ENCODE assay signal across 29 mouse cellular contexts in the genomic region with DNA sequence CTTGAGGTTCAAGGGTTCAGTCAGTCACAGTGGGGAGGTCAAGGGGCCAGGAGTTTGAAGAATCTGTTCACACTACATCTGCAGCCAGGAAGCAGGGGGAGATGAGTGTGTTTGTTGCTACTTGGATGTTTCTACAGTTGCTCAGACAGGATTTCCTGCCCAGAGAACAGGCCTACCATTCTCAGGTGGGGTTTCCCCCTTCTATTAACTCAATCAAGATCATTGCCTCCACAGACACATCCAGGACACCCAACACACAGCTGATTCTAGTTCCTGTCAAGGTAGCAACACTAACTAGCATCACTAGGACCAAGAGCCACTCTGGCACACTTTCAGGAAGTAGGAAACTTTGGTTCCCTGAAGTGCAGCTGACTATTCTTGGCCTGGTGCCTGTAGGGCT.
DNase-seq lines count a peak whose midpoint lies in the region; ATAC-seq and TF ChIP-seq lines count a peak whose summit lies in the region.
"Had no signal": no experiment of that assay in that cellular context is flagged by ENCODE, and none has a peak within 500 bp of the region (broad histone marks: within the 10 kb centered on the region; RNA-seq: fewer than 3 reads in every experiment).

No protein-coding gene starts in this region.

- ATAC-seq in limb, embryonic 14.5 days (ENCODE audit: low FRiP score, low read depth), result no peak
- peak; percentile 97 for ATAC-seq in activated CD4-positive, CD25-positive, alpha-beta regulatory T cell, adult 4 months
- ATAC-seq: forebrain, embryonic 14.5 days; forebrain, postnatal 0 days; hindbrain, postnatal 0 days; intestine, embryonic 15.5 days; Patski had no signal

- no peak overlapping the region for H3K4me3 ChIP-seq in limb, embryonic 14.5 days (replicated peaks; ENCODE audit: low read length)
- no peak overlapping the region for H3K4me3 ChIP-seq in limb, embryonic 10.5 days
- H3K4me3 ChIP-seq: embryonic facial prominence, embryonic 12.5 days; embryonic facial prominence, embryonic 15.5 days; gastrocnemius, adult 2 months; heart, adult 2 months; heart, embryonic 10.5 days; heart, embryonic 13.5 days; intestine, embryonic 15.5 days had no signal

- no peak overlapping the region for H3K4me2 ChIP-seq in limb, embryonic 14.5 days (replicated peaks; ENCODE audit: low read depth, low read length, severe bottlenecking)
- H3K4me2 ChIP-seq: embryonic facial prominence, embryonic 12.5 days; embryonic facial prominence, embryonic 15.5 days; heart, embryonic 13.5 days; hindbrain, embryonic 14.5 days; intestine, embryonic 15.5 days had no signal

- no peaks in the 10 kb centered on the region for H3K9me3 ChIP-seq in limb, embryonic 14.5 days (ENCODE audit: control insufficient read depth, low read length)
- no peaks in the 10 kb centered on the region for H3K9me3 ChIP-seq in limb, embryonic 10.5 days (replicated peaks)
- H3K9me3 ChIP-seq: embryonic facial prominence, embryonic 12.5 days; embryonic facial prominence, embryonic 15.5 days; heart, embryonic 10.5 days; heart, embryonic 13.5 days; intestine, embryonic 15.5 days had no signal

- DNase-seq in limb, embryonic 14.5 days (ENCODE audit: low spot score), result peak; percentile 37
- DNase-seq in limb, embryonic 10.5 days (ENCODE audit: low spot score), result no peak
- DNase-seq in CD4-positive helper T cell, adult 2 months (ENCODE audit: low read depth, low spot score), result peak; percentile 12
- DNase-seq in CD4-positive, CD25-positive, alpha-beta regulatory T cell, adult 2 months (ENCODE audit: low read depth, low spot score), result peak; percentile 30
- no peak for DNase-seq in Muller cell, postnatal 12 days (ENCODE audit: inconsistent ontology term)
- DNase-seq in cerebellum, adult 11 months, result no peak
- no peak for DNase-seq in right cerebral cortex, postnatal 25 days
- DNase-seq: adrenal gland, adult 2 months; adrenal gland, postnatal 14 days; cerebellum, adult 18-20 months; cerebellum, adult 9-10 months; cerebellum, postnatal 14 days; forebrain, postnatal 0 days; gastrocnemius, adult 2 months; gastrocnemius, postnatal 25 days; heart, adult 2 months; heart, postnatal 10 days; heart, postnatal 4 days; kidney, adult 11 months had no signal

- H3K36me3 ChIP-seq in limb, embryonic 14.5 days (ENCODE audit: control insufficient read depth, insufficient read depth, low read length), result no peaks in the 10 kb centered on the region
- H3K36me3 ChIP-seq in limb, embryonic 10.5 days, result no peaks in the 10 kb centered on the region
- H3K36me3 ChIP-seq: embryonic facial prominence, embryonic 12.5 days; embryonic facial prominence, embryonic 15.5 days; heart, embryonic 10.5 days; heart, embryonic 13.5 days; intestine, embryonic 15.5 days had no signal

- H3K27me3 ChIP-seq in limb, embryonic 14.5 days (ENCODE audit: control insufficient read depth, insufficient read depth, low read length), result no peaks in the 10 kb centered on the region
- H3K27me3 ChIP-seq in limb, embryonic 10.5 days (ENCODE audit: low read depth, poor library complexity, severe bottlenecking), result peaks cover 10% of the 10 kb centered on the region; the same call in 1 of the 2 replicates
- H3K27me3 ChIP-seq: embryonic facial prominence, embryonic 12.5 days; intestine, embryonic 15.5 days; Patski had no signal

- no peak overlapping the region for H3K27ac ChIP-seq in limb, embryonic 14.5 days (replicated peaks; ENCODE audit: low read depth, low read length)
- H3K27ac ChIP-seq in limb, embryonic 10.5 days, result no peak overlapping the region
- H3K27ac ChIP-seq: embryonic facial prominence, embryonic 12.5 days; embryonic facial prominence, embryonic 15.5 days; gastrocnemius, adult 2 months; heart, adult 2 months; heart, embryonic 10.5 days; heart, embryonic 13.5 days; hindbrain, embryonic 14.5 days; hindbrain, postnatal 0 days; intestine, embryonic 15.5 days had no signal

- 0 out of 2 replicates have a peak, but pooled peaks cover 7% of the 10 kb centered on the region for H3K4me1 ChIP-seq in limb, embryonic 14.5 days (ENCODE audit: control insufficient read depth, insufficient read depth, low read length)
- peaks cover 11% of the 10 kb centered on the region for H3K4me1 ChIP-seq in limb, embryonic 10.5 days
- H3K4me1 ChIP-seq: embryonic facial prominence, embryonic 12.5 days; intestine, embryonic 15.5 days had no signal

- no peak overlapping the region for H3K9ac ChIP-seq in limb, embryonic 14.5 days (ENCODE audit: low read depth, low read length, severe bottlenecking)
- H3K9ac ChIP-seq: embryonic facial prominence, embryonic 12.5 days; embryonic facial prominence, embryonic 15.5 days; forebrain, postnatal 0 days; heart, embryonic 13.5 days; hindbrain, embryonic 14.5 days; intestine, embryonic 15.5 days had no signal

- no peak for TF ChIP-seq POLR2A in limb, embryonic 14.5 days (IDR thresholded peaks at IDR 0.05; ENCODE audit: borderline replicate concordance, extremely low read depth, insufficient read depth, insufficient read length)

Comparison
In these comparisons a context has a peak if more than half of its experiments do, and no peak if none do; other contexts are left out.
1. DNase-seq: peak in limb, embryonic 14.5 days (single experiment), CD4-positive helper T cell, adult 2 months (single experiment) and CD4-positive, CD25-positive, alpha-beta regulatory T cell, adult 2 months (single experiment); none in limb, embryonic 10.5 days (single experiment), Muller cell, postnatal 12 days (single experiment), cerebellum, adult 11 months (single experiment) and right cerebral cortex, postnatal 25 days (single experiment).